Mouse (Mus musculus): ENCODE results near the gene Pusl1.
A peak's percentile ranks its signal among the peaks of the same experiment; 100 is the strongest.

The Pusl1 gene

GRCm38 (mm10) chr4:155841003-155841454 lies 50.6 kb downstream of the Pusl1 start:
- DNase-seq = peak; percentile 85

- no peak for DNase-seq
Measured at GRCm38 (mm10) chr4:155840076-155841002, 51.2 kb downstream of the Pusl1 start.

- DNase-seq = peak; percentile 95
Measured at GRCm38 (mm10) chr4:155839483-155839910, 52.1 kb downstream of the Pusl1 start, which contains the start of gene Mxra8. Mxra8 (plus strand) TSS chr4:155839680.

GRCm38 (mm10) chr4:155838187-155839153 lies 53.1 kb downstream of the Pusl1 start:
- no peak for DNase-seq

All from lung, postnatal 36 days (tissue).